Mouse (Mus musculus): Measurements from ENCODE around the gene Sh3bgrl2.
"Not testable (repeated sequence)": the region's sequence is repeated elsewhere in the genome, so short reads cannot be mapped to it uniquely, and the experiment has no call there.

Sh3bgrl2 gene

DNA sequence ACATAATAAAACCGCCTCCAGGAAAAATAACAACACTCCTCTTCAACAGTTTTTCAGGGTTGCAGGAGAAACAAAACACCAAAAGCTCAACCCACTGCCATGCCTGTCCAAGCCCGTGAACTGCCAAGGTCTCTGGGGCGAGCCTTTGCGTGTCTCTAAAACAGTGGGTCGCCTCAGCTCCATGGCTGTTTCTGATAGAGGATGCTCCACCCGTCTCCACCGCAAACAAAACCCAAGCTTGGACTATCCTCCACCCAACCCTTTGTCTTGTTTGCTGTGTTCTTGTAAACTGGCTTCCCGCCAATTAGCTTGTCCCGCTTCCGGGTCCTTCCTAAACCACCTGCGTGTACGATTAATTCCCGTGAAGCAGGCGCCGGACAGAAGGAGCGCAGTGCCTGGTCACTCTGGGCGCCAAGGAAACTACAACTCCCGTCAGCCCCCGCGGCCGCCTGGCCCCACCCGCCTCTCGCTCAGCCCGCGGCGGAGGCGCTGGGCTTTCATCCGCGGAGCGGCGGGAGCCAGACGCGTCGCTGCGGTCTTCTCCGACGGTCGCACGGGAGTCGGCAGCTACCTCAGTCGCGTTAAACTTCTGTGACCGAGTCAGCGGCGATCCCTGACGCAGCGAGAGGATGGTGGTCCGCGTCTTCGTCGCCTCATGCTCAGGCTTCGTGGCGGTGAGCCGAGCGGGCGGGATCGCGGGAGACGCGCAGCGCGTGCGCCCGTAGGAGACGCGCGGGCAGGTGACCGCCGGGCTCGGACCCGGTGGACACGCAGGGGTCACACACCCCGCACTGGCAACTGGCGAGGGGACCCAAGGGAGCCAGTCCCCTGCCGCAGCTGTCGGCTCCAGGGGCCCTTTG is at the start of gene Sh3bgrl2:
Gene Sh3bgrl2, plus strand, starts transcription at position 498 of the 860 bp plus-strand sequence.
- in situ Hi-C loops (cut with MboI; ENCODE audit: unreplicated experiment in 2 of 2), result no loop called here

DNA sequence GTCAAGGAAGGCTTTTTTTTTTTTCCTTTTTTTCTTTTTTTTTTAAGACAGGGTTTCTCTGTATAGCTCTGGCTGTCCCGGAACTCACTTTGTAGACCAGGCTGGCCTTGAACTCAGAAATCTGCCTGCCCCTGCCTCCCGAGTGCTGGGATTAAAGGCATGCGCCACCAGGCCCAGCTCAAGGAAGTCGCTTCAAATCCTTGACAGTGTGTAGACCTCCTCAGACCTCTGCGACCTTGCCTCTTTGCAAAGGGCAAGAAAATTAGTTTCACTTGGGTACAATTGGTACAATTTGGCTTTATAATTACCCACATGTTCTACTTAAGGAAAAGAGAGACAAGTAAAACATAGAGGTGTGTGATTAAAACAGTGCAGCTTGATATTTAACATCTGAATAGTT is 29.0 kb upstream of the Sh3bgrl2 start:
- in situ Hi-C loops (cut with MboI; ENCODE audit: unreplicated experiment in 2 of 2), result not testable (repeated sequence)

DNA sequence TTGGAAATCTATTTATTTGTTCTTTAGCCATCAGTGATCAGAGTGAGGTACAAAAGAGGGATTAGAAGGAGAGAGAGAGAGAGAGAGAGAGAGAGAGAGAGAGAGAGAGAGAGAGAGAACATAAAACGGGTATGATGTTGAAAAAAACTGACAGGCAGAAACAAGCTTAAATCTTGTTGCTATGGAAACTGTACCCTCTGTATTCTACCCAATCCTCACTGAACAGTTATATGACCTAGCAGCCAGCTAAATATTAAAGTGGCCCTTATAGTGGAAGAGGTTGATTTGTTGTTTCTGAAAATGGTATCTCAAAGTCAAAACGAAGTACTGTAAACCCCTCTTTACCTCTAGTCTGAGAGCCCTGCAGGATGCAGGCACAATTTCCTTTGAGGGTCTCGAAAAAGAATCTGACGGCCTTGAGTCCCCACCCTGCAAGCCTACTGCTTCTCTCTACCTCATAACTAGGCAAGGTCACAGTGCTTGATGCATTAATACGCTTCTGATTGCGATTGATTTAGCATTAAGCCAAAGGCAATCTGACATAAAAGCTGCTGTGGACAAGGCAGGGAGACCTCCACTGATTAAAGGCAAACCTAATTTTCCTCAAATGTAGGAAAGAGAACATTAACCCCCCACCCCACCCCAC is 28.5 kb upstream of the Sh3bgrl2 start:
- in situ Hi-C loops (cut with MboI; ENCODE audit: unreplicated experiment in 2 of 2), result no loop called here

DNA sequence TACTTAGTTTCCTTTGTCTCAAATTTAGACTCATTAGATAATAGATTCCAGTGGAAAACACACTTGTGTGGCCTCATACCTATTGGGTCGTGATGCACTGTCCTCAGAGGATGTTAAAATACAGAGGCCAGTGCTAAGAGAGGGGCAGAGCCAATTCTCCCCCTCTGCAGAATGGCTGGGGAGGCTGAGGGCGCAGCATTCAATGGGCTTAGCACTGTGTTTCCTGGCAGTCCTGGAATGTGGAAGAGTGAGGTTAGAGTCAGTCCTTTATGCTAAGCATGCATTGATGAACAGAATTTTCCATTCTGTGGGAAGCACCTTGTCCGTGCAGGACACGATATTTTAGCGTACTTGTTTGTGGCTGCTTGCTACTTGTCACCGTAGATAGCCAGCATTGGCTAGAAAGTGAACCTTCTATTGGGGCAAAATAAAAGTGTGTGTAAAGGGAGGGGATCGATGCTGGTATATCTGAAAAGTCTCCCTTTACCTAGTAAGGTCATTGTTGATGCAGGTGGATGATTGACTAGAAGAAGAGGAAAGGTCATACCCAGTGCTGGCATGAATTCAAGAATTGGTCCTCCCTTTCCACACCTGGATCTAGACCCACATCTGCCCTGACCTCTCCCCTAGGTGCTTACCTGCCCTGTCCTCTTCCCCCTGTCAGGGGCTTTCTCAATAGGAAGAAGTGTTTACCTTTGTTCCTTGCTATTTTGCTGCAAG is 20.6 kb upstream of the Sh3bgrl2 start:
- in situ Hi-C loops (cut with MboI; ENCODE audit: unreplicated experiment in 2 of 2), result no loop called here

DNA sequence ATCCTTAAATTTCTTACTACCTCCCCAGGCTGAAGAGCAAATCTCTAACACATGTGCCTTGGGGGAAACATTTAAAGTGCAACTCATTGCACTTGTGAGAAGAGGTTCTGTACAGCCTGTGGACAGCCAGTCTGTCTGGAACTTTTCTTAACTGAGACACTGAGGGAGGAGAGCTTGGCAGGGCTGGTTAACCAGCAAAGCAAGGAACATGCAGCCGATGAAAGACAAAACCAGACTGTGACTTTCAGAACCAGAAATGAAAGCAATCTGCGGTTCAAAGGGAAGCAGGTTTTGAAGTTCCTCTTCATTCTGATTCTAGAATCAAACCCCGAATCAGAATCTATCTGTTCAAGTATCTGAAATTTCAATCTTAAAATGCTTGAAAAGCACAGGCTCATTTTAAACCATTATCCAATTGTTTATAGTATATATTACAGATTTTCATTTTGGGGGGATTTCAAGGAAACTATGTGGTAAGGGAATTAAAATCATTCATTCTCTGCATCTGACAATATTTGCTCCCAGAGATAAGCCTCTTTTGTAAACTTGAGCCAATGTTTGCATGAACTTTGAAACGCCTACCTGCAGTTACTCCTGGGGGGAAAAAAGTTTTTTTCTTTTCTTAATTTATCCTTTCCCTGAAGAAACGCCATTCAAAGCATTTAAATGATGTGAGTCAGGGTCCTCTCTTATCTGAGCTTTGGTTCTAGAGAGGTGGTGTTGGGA is 14.9 kb upstream of the Sh3bgrl2 start:
- in situ Hi-C loops (cut with MboI; ENCODE audit: unreplicated experiment in 2 of 2), result no loop called here

DNA sequence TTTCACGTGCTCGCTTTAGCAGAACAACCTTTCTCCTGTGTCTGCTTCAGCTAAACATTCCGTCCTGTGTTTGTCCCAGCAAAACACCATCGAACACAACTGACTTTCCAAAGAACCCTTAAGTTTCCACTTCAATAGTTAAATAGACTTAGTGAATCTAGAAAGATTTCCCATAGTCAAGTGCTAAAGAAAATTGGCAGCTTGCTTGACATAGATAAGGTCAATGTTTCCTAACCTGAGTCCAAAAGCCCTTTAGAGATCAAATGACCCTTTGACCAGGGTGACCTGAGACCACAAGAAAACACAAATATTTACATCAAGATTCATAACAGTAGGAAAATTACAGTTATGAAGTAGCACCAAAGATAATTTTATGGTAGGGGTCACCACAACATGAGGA is 11.2 kb upstream of the Sh3bgrl2 start:
- in situ Hi-C loops (cut with MboI; ENCODE audit: unreplicated experiment in 2 of 2), result no loop called here

DNA sequence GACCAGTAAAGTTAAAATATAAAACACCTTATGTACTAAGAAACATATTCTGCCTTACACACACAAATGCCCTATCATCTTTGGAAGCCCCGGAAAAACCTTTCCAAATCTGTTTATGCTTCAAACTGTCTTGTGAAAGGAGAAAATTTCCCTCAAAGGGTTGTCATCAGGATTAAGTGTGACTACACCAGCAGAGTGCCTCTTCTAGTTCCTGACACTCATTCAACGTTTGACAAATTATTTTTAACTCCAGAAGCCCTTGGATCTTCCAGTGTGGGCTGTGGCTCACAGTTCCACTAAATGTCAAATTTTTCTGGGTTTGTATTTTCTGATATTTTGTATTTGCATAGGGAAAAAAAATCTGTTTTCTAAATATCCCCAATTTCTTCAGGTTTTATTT is 10.6 kb upstream of the Sh3bgrl2 start:
- in situ Hi-C loops (cut with MboI; ENCODE audit: unreplicated experiment in 2 of 2), result no loop called here

DNA sequence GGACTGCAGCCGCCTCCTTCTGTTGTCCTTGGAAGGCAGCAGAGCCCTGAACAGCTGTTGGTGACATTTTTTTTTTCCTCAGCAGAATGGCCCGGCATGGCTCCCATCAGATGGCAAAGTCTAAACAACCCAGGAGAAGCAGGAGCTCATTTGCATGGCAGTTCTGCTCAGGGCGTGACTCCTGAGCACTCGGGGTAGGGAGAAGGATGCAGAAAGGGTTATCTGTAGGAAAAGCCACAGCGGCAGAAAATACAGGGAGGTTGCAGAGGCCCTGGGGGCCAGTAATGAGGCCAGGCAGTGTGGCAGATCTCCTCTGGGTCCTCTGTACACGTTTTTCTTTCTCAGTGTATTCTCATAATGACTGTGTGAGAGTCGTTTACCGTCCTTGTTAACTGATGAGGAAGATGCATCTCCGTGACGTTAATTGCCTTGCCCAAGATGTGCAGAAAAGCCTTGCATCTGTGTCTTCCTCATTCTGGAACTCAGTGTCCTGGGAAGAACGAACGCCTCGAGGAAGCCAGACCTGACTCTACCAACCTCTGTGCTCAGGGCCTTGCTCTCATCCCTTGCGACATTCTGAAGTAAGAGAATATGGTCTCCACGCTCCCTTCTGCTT is 10.1 kb upstream of the Sh3bgrl2 start:
- in situ Hi-C loops (cut with MboI; ENCODE audit: unreplicated experiment in 2 of 2), result no loop called here

DNA sequence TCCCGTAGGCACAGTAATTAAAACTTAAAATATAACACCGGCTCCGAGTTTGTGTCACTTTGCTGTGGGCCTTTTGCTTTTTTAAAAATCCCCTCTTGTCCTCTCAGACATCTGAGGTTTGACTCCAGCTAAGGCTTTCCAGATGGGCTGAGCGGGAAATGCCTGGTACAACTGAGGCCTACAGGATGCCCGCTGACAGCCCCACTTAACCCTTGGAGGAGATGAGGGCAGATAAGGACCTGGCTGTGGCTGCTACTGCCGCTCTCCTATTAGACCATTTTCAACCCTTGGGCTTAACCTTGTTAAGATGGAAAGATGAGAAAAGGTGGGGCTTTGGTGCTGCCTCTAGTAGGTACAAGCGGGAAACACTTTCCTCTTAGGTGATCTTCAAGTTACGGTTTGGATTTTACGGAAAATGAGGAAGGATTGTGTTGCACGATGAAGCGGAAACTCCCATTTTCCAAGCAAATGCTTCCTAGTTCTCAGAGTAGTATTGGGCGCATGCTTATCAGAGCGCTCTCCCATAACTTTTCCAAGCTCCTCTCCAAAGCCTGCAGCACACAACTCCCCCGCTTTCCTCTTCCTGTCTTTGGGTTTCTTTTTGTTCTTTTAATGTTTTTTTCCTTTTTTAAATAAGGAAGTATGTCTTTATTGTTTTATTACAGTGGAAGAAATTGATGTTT is 8.2 kb upstream of the Sh3bgrl2 start:
- in situ Hi-C loops (cut with MboI; ENCODE audit: unreplicated experiment in 2 of 2), result no loop called here

DNA sequence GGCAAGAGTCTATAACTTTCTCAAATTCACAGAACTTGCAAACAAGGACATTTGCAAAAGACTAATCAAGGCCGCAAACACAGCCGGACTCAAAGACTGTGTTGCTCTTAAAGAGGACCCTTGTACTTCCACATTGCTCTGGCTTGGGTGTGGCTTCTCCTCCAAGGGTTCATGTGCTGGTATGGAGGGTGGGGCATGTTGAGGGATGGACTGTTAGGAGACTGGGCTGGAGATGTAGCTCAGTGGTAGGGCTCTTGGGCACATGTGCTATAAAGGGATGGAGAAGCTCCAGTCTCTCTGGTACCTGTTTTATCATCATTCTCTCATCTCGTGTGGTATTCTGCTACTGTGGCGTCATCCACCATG is 7.7 kb upstream of the Sh3bgrl2 start:
- in situ Hi-C loops (cut with MboI; ENCODE audit: unreplicated experiment in 2 of 2), result no loop called here

DNA sequence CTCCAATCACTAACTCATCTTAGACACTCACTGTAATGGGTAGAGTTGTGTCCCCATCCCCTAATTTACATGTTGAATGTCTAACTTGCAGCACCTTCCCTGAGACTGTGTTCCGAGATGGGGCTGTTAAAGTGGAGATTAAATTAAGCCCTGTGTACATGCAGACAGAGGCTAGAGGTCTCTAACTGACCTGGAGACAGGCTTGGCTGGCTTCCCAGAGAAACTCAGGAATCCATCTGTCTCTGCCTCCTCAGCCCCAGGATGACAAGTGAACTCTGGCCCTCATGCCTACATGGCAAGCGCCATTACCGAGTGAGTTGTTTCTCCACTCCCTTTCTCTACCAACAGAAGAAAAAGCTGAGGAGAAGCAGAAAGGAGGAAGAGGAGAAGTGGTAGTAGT is 7.2 kb upstream of the Sh3bgrl2 start:
- in situ Hi-C loops (cut with MboI; ENCODE audit: unreplicated experiment in 2 of 2), result no loop called here

DNA sequence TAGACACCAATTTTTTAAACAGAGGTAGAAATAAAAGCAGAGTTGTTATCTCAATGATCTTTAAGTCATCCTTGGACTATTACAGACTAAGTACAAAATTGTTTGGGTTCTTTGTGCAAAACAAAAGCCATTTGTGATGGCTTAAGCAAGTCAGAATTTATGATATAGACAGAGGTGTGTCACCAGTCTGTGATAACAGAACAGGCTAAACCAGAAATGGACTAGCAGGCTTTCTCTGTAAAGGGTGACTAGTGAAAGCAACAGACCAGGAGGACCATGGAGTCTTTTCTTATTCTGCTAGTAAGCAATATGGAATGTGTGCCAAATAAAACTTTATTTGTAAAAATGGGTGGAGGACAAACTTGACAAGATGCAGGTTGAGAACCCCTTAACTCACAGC is 2.9 kb upstream of the Sh3bgrl2 start:
- in situ Hi-C loops (cut with MboI; ENCODE audit: unreplicated experiment in 2 of 2), result no loop called here

DNA sequence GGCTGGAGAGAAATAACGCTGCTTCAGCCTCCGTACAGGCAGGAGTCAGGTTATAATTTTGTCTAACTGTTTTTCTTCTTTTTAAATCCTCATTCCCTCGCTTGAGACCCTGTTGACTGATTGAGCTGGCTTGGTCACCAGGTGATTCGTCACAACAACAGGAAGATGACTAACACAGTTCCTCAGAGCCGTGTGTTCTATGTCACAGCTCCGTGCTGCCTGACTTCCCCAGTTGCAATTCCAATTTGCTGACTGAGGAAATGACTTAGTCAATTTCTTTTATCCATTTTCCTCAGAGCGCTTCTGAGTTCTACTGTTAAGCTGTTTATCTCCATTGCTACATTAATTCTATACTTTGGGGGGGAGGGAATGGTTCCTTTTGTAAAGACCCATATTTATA is 1.8 kb upstream of the Sh3bgrl2 start:
- in situ Hi-C loops (cut with MboI; ENCODE audit: unreplicated experiment in 2 of 2), result no loop called here

DNA sequence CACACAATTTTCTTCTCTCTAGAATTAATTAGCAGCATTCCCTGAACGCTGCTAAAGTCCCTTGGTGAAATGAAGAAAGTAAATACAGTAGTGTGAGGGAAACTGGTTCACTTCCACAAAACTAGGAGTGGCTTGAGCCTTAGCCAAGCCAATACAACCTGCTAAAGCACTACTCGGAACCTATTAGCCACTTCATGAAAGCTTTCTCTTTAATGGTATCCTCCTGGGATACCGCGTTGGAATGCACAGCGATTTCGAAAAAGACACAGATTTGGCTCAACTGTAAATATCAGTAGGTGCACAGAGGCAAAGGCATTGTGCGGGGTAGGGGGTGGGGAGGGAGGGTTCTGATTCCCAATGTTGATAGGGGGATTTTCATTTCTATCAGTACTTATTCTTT is 898 bp upstream of the Sh3bgrl2 start:
- in situ Hi-C loops (cut with MboI; ENCODE audit: unreplicated experiment in 2 of 2), result no loop called here

DNA sequence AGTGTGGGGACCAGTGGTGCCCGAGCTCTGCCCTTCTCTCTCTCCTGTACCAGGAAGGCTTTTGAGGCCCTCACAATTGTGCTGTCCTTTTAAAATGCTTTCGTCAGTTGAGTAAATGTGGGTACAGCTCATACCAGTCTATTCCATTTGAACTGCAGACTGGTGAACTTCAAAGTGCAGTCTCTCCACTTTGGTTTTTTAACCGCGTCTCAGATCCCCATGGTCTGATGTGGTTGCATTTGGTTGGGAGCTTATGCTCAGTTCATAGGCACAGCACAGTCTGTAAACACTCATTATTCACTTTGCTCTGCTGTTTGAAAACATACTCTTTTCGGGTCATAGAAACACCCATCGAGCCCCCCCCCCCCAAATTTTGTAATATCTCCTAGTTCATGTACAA is 1.7 kb downstream of the Sh3bgrl2 start:
- in situ Hi-C loops (cut with MboI; ENCODE audit: unreplicated experiment in 2 of 2), result no loop called here

DNA sequence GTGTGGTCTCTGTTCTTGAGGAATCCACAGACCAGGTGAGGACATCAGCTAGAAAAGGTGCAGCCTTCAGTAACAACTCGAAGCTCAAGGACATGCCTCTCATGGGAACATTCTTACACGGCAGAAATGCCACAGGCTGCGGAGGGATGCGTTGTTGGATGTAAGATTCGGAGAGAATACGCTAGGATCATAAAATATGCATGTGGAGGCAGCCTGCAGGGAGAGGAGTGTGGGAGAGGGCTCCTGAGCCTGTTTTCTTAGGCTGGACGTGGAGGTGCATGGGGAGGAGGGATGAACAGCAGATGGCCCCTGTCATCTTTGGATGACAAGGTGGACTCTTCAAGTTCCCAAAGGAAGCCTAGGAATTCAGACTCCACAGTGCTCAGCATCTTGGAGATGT is 3.0 kb downstream of the Sh3bgrl2 start:
- in situ Hi-C loops (cut with MboI; ENCODE audit: unreplicated experiment in 2 of 2), result no loop called here

DNA sequence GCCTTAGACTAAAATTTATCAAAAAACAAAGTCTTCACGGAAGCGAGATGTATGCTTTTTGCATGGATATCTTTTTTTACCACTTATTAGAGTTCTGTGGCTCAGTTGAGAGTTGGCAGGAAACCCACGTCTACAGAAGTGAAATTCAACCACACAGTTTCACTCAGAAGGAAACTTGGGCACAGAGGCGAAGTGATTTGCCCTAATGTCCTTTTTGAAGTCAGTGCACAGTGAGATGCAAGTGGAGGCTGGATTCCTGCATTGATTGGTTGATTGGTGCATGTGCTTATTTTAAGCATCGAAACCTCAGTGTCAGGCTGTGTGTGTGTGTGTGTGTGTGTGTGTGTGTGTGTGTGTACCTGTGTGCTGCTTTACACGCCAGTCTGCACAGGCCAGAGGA is 3.5 kb downstream of the Sh3bgrl2 start:
- in situ Hi-C loops (cut with MboI; ENCODE audit: unreplicated experiment in 2 of 2), result no loop called here

DNA sequence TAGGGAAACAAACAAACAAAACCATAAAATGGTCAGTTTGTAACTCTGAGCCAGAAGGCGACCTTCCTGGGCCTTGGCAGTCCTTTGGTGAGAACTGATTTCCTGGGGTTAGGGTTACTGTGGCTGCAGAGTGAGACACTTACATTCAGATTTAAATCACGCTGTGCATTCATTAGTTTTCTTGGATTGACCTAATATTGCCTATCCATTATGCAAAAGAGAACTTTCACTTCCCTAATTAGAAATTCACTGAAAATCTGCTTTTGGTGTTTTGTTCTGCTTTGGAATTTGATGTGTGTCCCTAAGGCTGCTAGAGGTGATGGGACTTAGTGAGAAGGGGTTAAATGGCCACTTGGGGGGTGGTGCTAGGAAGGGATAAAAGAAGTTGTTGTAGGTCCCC is 7.5 kb downstream of the Sh3bgrl2 start:
- in situ Hi-C loops (cut with MboI; ENCODE audit: unreplicated experiment in 2 of 2), result no loop called here

DNA sequence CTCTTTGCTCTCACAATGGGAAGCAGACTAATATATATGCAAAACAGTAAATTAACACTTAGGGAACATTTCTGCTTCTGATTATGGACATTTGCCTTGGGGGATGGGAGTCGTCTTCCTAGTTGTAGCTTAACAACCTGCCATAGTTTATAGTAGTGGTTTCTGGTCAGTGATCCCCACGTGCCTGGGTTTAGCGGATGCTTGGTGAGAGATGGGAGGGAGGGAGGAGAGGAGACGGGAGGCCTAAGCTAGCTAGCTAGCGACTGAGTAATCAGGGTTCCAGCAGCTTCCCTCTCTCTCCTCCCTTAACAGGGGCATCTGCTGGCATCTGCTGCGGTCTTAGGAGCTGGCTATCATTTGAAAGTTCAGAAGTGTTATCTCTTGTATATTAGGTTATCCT is 8.1 kb downstream of the Sh3bgrl2 start:
- in situ Hi-C loops (cut with MboI; ENCODE audit: unreplicated experiment in 2 of 2), result no loop called here
